Mouse (Mus musculus): ENCODE measurements at regions not wholly inside any gene's neighbourhood (a gene's known extent, or its start where the extent isn't known, plus 50 kb on each side); places are given as distances from the start of the nearest gene placed in this dataset.

DNA sequence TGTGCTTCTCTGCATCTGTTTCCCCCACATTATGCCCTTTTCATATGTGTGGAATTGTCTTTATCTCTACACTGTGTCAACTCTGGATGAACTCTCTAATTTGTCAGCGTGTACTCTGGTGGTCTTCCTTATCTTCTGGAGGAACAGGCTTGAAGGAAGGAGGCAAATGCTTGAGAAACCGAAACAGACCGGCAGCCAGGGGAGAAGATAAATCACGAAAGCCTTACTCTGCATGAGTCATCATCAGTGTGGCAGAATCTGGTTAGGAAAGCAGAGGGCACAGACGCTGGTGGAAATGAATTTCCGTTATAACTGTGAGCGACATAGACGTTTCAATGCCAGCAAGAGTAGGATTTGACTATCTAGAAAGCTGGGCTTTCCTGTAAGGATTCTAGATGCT, 100.0 kb upstream of the Slc30a5 start:
- DNase-seq (ENCODE audit: low spot score in 2 of 2) = no peak

DNA sequence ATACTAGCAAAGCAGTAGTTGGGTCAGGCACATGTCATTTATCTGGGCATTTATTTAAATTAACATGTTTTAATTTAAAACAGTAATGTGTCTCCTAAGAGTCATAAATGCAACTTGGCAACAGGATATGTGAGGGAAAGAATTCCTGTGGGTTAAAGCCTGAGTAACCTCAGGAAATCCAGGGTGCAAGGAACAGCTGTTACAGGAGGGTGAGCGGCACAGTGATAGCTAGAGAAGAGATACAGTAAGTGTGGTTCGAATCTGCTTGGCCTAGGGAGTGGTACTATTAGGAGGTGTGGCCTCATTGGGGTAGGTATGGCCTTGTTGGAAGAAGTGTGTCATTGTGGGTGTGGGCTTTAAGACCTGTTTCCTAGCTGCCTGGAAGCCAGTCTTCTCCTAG, 66.3 kb upstream of the Slc30a5 start:
- no peak for DNase-seq (ENCODE audit: low spot score in 2 of 2)

DNA sequence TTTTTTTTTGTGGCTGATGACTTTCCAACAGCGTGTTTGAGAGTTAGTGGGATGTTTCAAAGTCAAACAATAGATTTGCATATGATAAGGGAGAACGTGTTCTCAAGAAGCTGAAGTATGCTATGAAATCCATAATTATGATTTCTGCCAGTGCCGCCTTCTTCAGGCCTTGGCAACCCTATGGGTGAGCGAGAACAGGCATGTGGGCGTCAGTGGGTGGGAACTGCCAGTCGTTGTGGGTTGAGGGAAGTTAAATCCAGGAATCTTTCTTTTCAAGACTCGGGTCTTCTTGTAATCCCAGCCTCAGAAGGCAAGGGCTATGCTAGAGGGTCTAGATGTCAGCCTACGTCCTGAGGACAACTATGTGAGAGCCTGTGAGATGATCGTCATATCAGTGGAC, 60.6 kb upstream of the Slc30a5 start:
- no peak for DNase-seq (ENCODE audit: low spot score in 2 of 2)

DNA sequence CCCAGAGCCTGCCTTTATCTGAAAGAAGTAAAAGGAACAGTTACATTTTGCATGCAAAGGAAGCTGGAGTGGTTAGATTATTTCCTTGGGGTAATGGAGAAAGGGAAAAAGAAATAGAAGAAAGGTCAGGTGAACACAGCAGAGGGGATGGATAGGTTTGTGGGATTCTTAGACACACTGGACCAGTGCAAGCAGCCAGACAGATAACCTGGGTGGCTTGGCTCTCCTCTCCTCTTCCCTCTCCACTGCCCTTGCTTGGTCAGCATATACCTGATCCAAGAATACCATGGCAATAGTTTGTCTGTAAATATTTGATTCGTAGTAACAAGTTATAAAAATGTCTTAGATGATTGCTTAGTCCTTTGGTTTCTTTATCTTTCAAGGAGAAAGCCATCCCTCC, 59.9 kb upstream of the Slc30a5 start:
- no peak for DNase-seq (ENCODE audit: low spot score in 2 of 2)

DNA sequence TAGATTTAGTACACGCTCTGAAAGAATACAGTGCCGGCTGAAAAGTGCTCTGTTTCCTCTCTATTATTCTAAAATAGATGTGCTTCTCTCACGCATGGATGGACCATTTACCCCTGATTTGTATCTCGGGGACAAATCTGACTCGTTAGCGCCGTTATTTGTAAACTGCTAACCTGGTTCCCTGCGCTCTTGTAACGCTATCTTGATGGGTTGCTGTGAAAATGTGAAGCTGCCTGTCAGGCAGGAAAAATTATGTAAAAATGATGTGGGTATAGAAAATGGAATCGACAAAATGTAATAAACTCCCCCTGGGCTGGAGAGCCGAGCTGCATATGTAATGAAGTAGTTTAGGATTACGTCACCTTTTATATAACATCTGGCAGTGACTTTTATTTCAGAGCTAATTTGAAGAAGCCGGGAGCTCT, 59.4 kb upstream of the Slc30a5 start:
- DNase-seq (ENCODE audit: low spot score in 2 of 2) = no peak

DNA sequence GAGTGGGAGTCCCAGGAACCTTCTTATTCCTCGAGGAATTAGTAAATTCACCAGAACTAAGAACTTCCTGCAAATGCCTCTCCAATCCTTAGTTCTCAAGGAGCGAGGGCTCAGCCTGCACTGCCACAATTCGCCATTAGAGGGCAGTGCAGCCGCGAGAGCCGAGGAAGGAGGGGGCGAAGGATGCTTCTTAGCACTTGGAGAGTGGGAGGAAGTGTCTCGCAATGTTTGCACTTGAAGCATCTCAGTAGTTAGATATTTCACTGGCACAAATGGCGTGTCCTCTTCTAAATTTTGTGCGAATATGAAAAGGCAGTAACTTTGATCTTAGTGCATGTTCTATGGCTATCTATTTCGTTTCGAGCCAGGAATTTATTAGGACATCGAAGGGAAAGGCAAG, 59.0 kb upstream of the Slc30a5 start:
- DNase-seq (ENCODE audit: low spot score in 2 of 2) = peak; percentile 31 to 34

DNA sequence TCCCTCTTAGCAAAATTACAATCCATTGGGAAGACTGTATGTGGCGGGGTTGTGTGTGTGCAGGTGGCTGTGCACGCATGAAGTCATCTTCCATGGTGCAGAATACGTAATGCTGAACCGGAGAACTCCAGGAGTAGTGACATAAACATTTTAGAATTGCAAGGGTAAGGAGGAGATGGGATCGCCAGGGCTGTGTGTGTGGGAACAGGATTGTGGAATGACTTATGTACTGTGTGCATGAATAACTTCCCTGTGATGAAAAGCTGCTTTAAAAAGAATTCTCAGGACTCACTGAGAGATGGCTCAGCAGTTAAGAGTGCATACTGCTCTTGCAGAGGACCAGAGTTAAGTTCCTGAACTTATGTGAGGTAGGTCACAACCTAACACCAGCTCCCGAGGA, 57.2 kb upstream of the Slc30a5 start:
- no peak for DNase-seq (ENCODE audit: low spot score in 2 of 2)

DNA sequence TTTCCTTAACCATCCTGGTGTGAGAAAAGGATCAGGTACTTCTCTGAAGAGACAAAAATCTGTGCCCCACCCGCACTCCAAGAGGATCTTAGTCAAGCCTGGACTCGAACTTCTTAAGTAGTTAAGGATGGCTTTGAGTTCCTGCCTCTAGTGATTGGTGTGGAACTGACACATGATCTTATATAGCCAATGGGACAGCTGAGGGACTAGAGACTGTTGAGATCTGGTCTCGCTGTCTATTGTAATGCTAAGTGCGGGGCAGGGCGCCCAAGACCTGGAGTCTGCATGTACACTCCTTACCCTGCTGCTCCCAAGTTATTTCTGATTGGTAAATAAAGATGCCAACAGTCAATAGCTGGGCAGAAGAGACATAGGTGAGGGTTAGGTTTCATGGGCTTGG, 55.3 kb upstream of the Slc30a5 start:
- no peak for DNase-seq (ENCODE audit: low spot score in 2 of 2)

DNA sequence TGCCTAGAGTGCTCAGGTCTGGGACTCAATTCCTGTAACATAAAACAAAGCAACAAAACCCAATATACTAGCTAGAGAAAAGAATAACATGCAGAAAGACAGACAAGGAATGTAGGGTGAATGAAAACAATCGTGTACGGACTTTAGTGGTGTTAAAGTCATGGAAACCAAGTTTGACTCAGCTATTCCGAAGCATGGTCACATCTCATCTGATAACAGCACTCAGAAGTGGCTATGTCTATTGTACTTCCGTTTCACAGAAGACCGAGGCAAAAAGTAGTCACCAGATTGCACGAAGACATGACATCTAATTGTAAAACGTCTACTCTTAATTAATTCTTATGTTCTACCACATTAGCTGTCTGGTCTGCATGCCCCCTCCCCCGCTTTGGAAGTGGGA, 50.5 kb upstream of the Slc30a5 start:
- DNase-seq (ENCODE audit: low spot score in 2 of 2) = no peak
